Mouse (Mus musculus) testis, adult 2 months (tissue): ENCODE results near the gene Mindy4. TPM values are rescaled to one million over a fixed set of nuclear protein-coding genes. Genes with fewer than 3 reads are reported as not detected.

Source experiments
- H3K27ac ChIP-seq: fragments of 200-500 bp; 2 replicates; pipeline ENCODE4 v1.5.1; 2012; ENCODE audit warnings: low read depth, low read length; ENCODE audit not compliant: control insufficient read depth, insufficient read depth
- H3K27me3 ChIP-seq: fragments of 200-500 bp; 2 replicates; pipeline ENCODE4 v1.6.1; 2012; ENCODE audit warnings: mild to moderate bottlenecking, low read length, moderate library complexity; ENCODE audit not compliant: control insufficient read depth, insufficient read depth
- H3K36me3 ChIP-seq: fragments of 200-500 bp; 2 replicates; pipeline ENCODE4 v1.6.1; 2012; ENCODE audit warnings: mild to moderate bottlenecking, low read length; ENCODE audit not compliant: control insufficient read depth, insufficient read depth
- H3K4me1 ChIP-seq: fragments of 200-500 bp; 2 replicates; pipeline ENCODE4 v1.6.1; 2012; ENCODE audit warnings: low read length; ENCODE audit not compliant: control insufficient read depth, insufficient read depth
- H3K4me3 ChIP-seq: fragments of 200-500 bp; 2 replicates; pipeline ENCODE4 v1.5.1; 2012; ENCODE audit warnings: low read depth, mild to moderate bottlenecking, low read length, moderate library complexity, mixed read lengths; ENCODE audit not compliant: control insufficient read depth
- CTCF ChIP-seq: fragments of 200-500 bp; IDR thresholded peaks from 2 replicates; pipeline ENCODE4 v1.5.1; 2012; ENCODE audit warnings: low read depth, mild to moderate bottlenecking, inconsistent platforms, low read length, moderate library complexity; ENCODE audit not compliant: control insufficient read depth, insufficient read depth, insufficient replicate concordance
- POLR2A ChIP-seq: fragments of 200-500 bp; IDR thresholded peaks from 2 replicates; pipeline ENCODE4 v1.6.1; 2012; ENCODE audit warnings: low read depth, mild to moderate bottlenecking, inconsistent platforms, low read length, moderate library complexity; ENCODE audit not compliant: control insufficient read depth
- polyA plus RNA-seq: library from polyadenylated mRNA; depleted of rRNA; stranded (reverse); fragments of >200 nt; gene quantifications from 2 replicates; pipeline ENCODE4 v1.2.3, GENCODE M21; 2012

The Mindy4 gene
- polyA plus RNA-seq, 1 experiment, result 61.8 TPM

GRCm38 (mm10) chr6:55342328-55342727, 139.1 kb downstream of the Mindy4 start:
- no peak for TF ChIP-seq CTCF
- no peak for TF ChIP-seq POLR2A
- Histone ChIP-seq H3K27ac (no peak overlapping the region), H3K27me3 (no peaks in the 10 kb centered on the region)

DNA sequence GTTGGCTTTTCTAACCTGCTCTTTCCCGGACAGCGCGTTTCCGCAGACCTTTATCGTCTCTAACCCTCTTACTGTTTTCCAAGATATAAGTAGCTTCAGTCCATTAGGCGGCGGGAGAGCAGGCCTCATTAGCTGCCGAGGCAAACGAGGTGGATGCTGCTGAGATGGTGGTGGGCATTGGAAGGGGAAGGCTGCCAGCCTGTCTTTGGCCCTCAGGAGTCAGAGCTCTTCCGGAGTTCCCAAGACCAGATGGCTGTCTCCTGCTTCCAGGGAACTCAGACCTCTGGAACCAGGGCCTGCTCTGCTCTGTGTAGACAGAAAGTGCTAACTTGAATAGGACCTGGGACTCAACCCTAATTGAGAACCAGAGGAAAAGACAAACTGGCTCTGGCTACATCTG, 140.3 kb downstream of the Mindy4 start:
- TF ChIP-seq CTCF (no peak), POLR2A (no peak)
- no peaks in the 10 kb centered on the region for H3K27me3 ChIP-seq
- no peak overlapping the region for H3K4me3 ChIP-seq
- H3K4me1 ChIP-seq, result no peaks in the 10 kb centered on the region
- no peak overlapping the region for H3K27ac ChIP-seq
- no peaks in the 10 kb centered on the region for H3K36me3 ChIP-seq

More at GRCm38 (mm10) chr6:55342328-55342727, 139.1 kb downstream of the Mindy4 start:
- no peak overlapping the region for H3K4me3 ChIP-seq
- no peaks in the 10 kb centered on the region for H3K4me1 ChIP-seq
- no peaks in the 10 kb centered on the region for H3K36me3 ChIP-seq

DNA sequence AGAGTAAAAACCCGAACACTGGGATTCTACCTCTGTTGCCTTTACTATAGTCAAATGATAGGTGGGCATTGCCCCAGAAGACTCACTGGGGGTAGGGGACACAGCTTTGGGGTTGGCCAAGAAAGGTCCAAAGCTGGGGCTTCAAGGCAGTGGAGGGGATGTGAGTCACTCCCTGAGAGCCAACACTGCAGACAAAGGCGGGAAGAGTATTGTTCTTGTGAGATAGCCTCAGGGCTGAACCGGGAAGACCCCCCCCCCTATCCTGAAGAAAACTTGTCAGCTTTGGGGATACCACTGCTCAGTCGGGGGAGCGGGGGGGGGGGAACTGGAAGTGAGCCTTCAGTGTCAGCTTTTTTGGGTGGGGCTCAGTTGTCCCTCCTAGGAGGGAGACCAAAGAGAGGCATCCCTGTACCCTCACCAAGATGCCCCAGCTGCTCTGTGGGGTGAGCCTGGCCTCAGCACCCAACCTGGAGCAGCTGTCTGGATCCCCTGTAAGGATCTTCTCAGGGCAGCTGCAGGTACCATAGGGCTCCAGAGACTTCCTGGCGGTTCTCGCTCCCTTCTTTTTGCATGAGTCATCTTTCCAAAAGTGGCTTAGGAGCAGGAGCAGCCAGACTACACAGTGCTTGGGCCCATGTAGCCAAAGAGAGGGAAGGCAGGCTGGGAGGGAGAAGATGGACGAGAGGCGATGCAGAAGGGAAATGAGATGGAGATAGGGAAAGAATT, 141.3 kb downstream of the Mindy4 start:
- Histone ChIP-seq H3K4me1 (no peaks in the 10 kb centered on the region), H3K4me3 (no peak overlapping the region), H3K27me3 (no peaks in the 10 kb centered on the region), H3K36me3 (no peaks in the 10 kb centered on the region), H3K27ac (no peak overlapping the region)
- TF ChIP-seq CTCF, result no peak
- no peak for TF ChIP-seq POLR2A

- Histone ChIP-seq H3K4me1 (no peaks in the 10 kb centered on the region), H3K4me3 (no peak overlapping the region), H3K27me3 (no peaks in the 10 kb centered on the region), H3K36me3 (no peaks in the 10 kb centered on the region), H3K27ac (no peak overlapping the region)
- no peak for TF ChIP-seq CTCF
Observed at GRCm38 (mm10) chr6:55345264-55345663, 142.1 kb downstream of the Mindy4 start.

DNA sequence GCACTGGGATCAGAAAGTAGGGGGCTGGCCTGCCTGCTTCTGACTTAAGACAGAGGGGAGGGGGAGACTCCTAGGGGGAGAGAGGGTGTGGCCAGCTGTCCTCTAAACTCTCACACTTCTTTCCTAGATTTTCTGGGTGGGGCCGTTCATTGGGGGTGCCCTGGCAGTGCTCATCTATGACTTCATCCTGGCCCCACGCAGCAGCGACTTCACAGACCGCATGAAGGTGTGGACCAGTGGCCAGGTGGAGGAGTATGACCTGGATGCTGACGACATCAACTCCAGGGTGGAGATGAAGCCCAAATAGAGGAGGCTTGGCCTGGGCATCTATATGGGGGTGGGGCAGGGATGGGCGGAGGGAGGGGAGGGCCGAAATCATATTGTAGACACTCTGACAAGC, 143.3 kb downstream of the Mindy4 start:
- TF ChIP-seq CTCF (no peak), POLR2A (no peak)
- no peaks in the 10 kb centered on the region for H3K36me3 ChIP-seq
- no peaks in the 10 kb centered on the region for H3K4me1 ChIP-seq
- H3K27ac ChIP-seq, result no peak overlapping the region
- H3K27me3 ChIP-seq, result no peaks in the 10 kb centered on the region
- no peak overlapping the region for H3K4me3 ChIP-seq

- no peaks in the 10 kb centered on the region for H3K36me3 ChIP-seq
- TF ChIP-seq POLR2A (no peak), CTCF (no peak)
- no peak overlapping the region for H3K4me3 ChIP-seq
- H3K27me3 ChIP-seq, result no peaks in the 10 kb centered on the region
- H3K4me1 ChIP-seq, result no peaks in the 10 kb centered on the region
- no peak overlapping the region for H3K27ac ChIP-seq
Observed at GRCm38 (mm10) chr6:55347711-55348571, 144.8 kb downstream of the Mindy4 start.

DNA sequence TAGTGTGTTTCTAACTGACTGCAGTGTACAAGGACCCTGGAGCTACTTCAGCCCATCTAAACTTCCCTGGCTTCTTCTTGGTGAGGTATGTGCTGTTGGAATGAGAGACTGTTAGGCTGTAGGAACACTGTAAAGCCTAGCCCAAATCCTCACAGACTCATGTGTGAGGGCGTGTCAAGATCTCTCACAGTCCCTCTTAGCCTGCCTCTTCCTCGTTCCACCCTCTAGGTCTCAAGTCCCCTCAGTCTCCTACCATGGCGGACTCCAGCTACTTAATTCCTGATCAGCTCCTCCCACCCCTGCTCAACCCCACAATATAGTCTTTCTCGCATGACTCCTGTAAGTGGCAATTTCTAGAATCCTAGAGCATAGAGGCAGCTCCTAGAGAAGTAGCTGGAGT, 146.0 kb downstream of the Mindy4 start:
- Histone ChIP-seq H3K4me1 (no peaks in the 10 kb centered on the region), H3K4me3 (no peak overlapping the region), H3K27ac (no peak overlapping the region), H3K36me3 (no peaks in the 10 kb centered on the region), H3K27me3 (no peaks in the 10 kb centered on the region)
- TF ChIP-seq POLR2A, result no peak
- TF ChIP-seq CTCF, result no peak
